Mouse (Mus musculus): ENCODE measurements around the gene Pklr.

DNA sequence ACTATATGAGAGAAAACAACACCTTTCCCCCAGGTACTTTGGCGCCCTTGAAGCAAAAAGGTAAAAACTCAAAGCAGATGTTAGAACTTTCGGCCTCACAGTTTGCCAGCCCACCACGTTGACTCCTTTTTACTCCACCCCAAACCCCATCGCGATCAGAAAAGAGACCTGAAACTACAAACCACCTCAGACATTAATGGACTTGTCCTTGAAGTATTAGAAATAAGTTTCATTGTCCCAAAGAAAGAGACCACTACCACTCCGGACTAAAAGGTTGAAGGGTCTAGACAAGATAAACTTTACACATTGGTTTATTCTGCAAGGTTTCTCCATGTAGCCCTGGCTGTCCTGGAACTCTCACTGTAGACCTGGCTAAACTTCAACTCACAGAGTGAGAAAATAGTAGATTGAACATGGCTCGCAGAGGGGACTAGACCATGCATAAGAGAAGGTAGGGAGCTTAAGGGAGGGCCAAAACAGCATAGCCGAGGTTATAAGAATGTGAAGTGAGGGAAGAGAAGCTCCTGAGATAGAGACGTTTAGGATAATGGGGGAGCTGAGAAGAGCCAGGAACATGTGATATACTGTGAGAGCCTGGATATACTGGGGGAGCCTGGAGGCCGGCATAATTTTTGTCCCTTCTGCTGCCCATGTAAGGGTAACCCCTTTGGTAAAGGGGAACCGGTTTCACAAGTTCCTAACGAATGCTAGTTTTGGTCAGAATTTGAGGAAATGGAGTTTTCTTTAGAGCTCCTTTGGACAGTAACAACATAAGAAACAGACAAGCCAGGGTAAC lies 33.2 kb upstream of the Pklr start:
- no peak for TF ChIP-seq CTCF (IDR thresholded peaks at IDR 0.05; ENCODE audit: borderline replicate concordance, insufficient read depth, low read depth, low read length)
- TF ChIP-seq POLR2A (IDR thresholded peaks at IDR 0.05; ENCODE audit: borderline replicate concordance, insufficient read depth, low read length) = no peak

Data from cerebellum, adult 2 months (tissue).